ENCODE assay signal across 1 mouse cellular context in genomic region chr6:52713104-52713896, GRCm38 (mm10).
TF ChIP-seq lines count a peak whose summit lies in the region.

TSS of gene Tax1bp1 (plus strand) at chr6:52713729.

TF ChIP-seq in CH12.LX, 34 proteins besides CTCF, POLR2A, EP300 and RAD21 (continued from another document):
- TF ChIP-seq NRF1 (IDR thresholded peaks at IDR 0.05; ENCODE audit: low read depth, low read length) (peak; percentile 98), POLR2AphosphoS2 (IDR thresholded peaks at IDR 0.05; ENCODE audit: low read depth, low read length) (no peak), ZMIZ1 (IDR thresholded peaks at IDR 0.05; ENCODE audit: low read depth, low read length) (peak; percentile 87), TBP (conservative IDR thresholded peaks at IDR 0.05; ENCODE audit: low read depth, low read length) (0 out of 2 replicates have a peak, but pooled peaks have one; percentile 65), MAFK (IDR thresholded peaks at IDR 0.05; ENCODE audit: insufficient replicate concordance, low read length) (peak; percentile 76; the same call in 1 of the 2 replicates), NELFE (IDR thresholded peaks at IDR 0.05; ENCODE audit: low read depth, low read length) (peak; percentile 75), KAT2A (IDR thresholded peaks at IDR 0.05; ENCODE audit: insufficient replicate concordance, low read length) (no peak), MXI1 (IDR thresholded peaks at IDR 0.05; ENCODE audit: low read depth, low read length) (no peak), JUND (conservative IDR thresholded peaks at IDR 0.05; ENCODE audit: low read depth, low read length) (no peak)
